Mouse (Mus musculus): ENCODE data around the gene Ints1. TPM values are rescaled to one million over a fixed set of nuclear protein-coding genes. Genes with fewer than 3 reads are reported as not detected.
A peak's percentile ranks its signal among the peaks of the same experiment; 100 is the strongest.

Ints1 gene
- polyA plus RNA-seq (2015; fragmentation: Nextera tagmentation; extraction: Ambion mirVana): 24.7 and 27.3 TPM in 2 replicates

DNA sequence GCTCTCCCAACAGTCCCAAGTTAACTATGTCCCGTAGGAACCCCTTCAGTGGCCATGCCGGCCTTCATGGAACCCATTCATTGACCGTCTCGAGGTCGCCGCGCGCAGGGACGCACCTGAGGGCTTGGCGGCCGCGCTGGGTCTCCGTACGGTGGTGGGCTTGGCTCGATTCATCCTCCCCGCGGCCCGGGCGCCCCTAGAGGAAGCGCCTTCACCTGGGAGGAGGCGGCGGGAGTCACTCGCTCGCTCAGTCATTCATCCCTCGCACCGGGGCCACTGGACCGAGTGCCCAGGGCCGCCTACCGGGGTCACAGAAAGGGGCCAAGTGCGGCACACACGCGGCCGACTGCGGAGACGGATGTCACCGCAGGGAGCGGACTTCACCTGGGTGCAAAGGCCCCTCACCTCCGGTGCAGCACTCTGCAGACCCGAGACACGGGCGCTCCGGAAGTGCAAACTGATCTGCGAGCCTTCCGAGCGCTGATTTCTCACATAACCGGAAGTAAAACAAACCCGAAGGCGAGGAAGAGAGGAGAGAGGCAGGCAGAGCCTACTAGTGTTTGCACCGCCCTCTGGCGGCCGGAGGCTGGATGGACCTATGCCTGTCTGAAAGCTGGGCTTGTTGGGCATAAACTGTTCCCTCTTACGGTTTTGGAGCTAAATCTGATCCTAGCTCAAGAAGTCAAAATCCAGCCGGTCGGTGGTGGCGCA, at the start of gene Ints1:
Gene Ints1 (minus strand): TSS at position 459 of the 711 bp plus-strand sequence.
- Histone ChIP-seq H3K4me1 (replicated peaks) (peaks cover 13% of the 10 kb centered on the region), H3K36me3 (peaks cover 37% of the 10 kb centered on the region), H3K4me3 (peak within 1 kb of the TSS; percentile 98), H3K9me3 (no peaks in the 10 kb centered on the region), H3K9ac (peak within 1 kb of the TSS; percentile 95), H3K27ac (peak within 1 kb of the TSS; percentile 76), H3K27me3 (no peaks in the 10 kb centered on the region), H3K4me2 (peak within 1 kb of the TSS; percentile 98)
- WGBS: under 1% methylated on average over 55 of the region's 55 CpGs
- peak; percentile 88 for ATAC-seq (ENCODE audit: low FRiP score)

DNA sequence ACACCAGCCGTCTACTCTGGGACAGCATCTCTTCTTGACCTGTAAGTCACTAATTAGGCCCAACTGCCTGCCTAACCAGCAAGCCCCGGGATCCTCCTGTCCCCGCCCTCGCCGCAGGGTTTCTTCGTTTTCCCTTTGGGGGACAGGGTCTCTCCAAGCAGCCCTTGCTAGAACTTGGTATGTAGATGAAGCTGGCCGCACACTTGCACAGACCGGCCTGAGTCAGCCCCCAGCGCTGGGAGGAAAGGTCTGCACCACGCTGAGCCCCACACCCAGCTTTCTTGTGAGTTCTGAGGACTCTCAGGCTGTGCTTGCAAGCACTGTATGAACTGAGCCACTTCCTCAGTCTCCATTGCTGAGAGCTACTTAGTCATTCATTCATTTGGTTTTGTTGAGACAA, 49.1 kb upstream of the Ints1 start:
- no peaks in the 10 kb centered on the region for H3K9me3 ChIP-seq
- peaks cover 31% of the 10 kb centered on the region for H3K36me3 ChIP-seq
- no peak for ATAC-seq (ENCODE audit: low FRiP score)
- no peak overlapping the region for H3K27ac ChIP-seq
- H3K27me3 ChIP-seq: no peaks in the 10 kb centered on the region
- H3K4me3 ChIP-seq: no peak overlapping the region
- WGBS: 92% methylated on average over 10 of the region's 10 CpGs
- peaks cover 21% of the 10 kb centered on the region for H3K4me1 ChIP-seq (replicated peaks)
- no peak overlapping the region for H3K9ac ChIP-seq
- no peak overlapping the region; the same call in 1 of the 2 replicates for H3K4me2 ChIP-seq

DNA sequence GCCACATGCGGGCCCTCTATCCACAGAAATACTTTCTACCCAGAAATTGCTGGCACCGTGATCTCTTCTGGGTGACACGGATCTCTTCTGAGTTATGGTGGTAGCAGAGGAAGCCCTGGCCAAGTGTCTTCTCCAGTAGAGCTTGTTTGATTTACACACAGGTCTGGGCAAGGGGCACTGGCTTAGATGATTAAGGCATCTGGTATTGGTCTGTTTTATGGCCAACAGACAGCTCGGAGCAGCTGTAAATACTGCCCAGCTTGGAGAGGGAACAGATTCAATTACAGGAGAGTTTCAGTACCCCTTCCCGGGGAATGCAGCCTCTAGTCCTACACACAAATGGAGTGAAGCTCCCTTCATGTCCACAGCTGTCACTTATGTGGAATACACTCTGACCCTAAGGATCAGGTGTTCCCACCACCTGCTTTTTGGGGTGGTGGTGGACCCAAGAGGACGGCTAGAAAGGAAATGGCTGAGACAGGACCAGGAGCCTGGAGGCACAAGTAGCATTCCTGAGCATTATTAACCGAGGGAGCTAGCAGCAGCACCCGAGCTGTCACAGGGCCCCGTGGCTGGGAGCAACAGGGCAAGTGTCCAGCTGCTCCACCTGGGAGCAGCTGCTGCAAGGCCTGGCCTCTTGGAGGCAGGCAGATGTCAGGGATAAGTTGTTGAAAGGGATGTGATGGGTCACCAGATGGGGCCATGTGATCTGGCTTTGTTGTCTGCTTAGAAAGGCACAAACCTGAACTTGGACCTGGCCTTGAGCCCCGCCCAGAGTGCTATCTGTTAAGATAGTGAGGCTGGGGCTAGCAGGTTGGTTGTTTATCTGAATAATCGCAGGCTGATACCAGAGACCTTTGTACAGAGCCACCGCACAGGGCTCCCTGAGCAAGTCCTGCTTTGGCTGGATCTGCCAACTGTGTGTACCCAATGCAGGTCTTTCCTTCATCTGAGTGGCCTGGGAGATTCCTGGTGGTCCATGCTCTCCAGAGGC, 46.3 kb upstream of the Ints1 start:
- no peak overlapping the region for H3K9ac ChIP-seq
- WGBS: 78% methylated on average over 12 of the region's 12 CpGs
- no peaks in the 10 kb centered on the region for H3K9me3 ChIP-seq
- peaks cover 21% of the 10 kb centered on the region for H3K4me1 ChIP-seq (replicated peaks)
- no peaks in the 10 kb centered on the region; the same call in 1 of the 2 replicates for H3K27me3 ChIP-seq
- H3K36me3 ChIP-seq: peaks cover 31% of the 10 kb centered on the region
- H3K4me3 ChIP-seq: no peak overlapping the region
- H3K27ac ChIP-seq: no peak overlapping the region
- no peak for ATAC-seq (ENCODE audit: low FRiP score)
- H3K4me2 ChIP-seq: no peak overlapping the region

DNA sequence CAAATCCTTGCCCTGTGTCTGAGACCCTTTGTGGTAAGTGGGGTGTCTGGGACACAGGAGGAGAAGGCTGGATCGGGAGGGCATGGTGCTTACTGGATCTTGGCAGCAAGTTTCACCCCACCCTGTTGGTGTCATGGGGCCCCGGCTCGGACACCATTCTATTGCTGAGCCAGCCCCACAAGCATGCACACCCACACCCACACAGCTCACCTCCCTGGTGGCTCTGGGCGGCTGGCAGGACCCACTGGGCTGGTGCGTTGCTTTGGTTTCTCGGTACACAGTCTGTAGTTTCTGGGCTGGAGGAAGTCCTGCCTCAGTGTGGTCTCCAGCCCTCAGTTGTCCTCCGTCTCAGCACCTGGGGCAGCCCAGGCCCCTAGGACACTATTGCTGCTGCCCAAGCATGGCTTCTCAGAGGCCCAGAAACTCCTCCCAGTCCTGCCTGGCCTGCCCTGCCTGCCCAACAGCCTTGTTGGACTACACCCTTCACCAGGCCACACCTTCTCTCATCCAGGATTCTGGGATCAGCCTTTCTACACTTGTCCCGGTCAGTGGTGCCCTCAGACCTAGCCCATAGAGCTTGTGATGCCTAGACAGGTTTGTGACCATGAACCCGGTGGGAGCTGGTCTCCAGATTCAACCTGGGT, 44.2 kb upstream of the Ints1 start, which contains the start of gene Tmem184a:
Gene Tmem184a (minus strand): TSS at position 380 of the 644 bp plus-strand sequence.
- Histone ChIP-seq H3K36me3 (peaks cover 31% of the 10 kb centered on the region), H3K4me2 (no peak within 1 kb of the TSS), H3K9ac (no peak within 1 kb of the TSS), H3K27ac (no peak within 1 kb of the TSS), H3K27me3 (peaks cover 9% of the 10 kb centered on the region), H3K9me3 (no peaks in the 10 kb centered on the region), H3K4me1 (replicated peaks) (peaks cover 6% of the 10 kb centered on the region), H3K4me3 (no peak within 1 kb of the TSS)
- no peak for ATAC-seq (ENCODE audit: low FRiP score)
- WGBS: 87% methylated on average over 9 of the region's 9 CpGs

DNA sequence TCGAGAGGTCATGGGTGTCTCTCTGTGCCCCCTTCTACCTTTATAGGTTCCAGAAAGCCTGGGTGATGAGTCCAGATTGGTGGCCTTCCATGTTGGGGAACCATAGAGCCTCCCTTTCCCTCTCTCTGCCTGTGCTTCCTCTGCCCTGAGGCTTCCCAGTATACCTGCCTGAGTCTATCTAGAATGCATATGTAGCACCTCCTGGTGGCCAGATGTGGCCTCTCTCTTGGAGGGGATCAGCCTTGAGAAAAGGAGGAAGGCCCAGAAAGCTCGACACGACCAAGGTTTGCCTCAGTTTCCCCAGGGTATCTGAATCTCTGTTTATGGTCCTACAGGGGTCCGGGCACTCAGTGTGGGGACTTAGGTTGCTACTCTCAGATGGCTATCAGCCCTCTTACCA, 43.3 kb upstream of the Ints1 start:
- Histone ChIP-seq H3K4me1 (replicated peaks) (peaks cover 7% of the 10 kb centered on the region; the same call in 1 of the 2 replicates), H3K27ac (no peak overlapping the region), H3K36me3 (peaks cover 25% of the 10 kb centered on the region), H3K9me3 (no peaks in the 10 kb centered on the region), H3K4me3 (no peak overlapping the region), H3K27me3 (peaks cover 17% of the 10 kb centered on the region), H3K9ac (no peak overlapping the region), H3K4me2 (no peak overlapping the region)
- 58% methylated on average over 4 of the region's 4 CpGs for WGBS
- ATAC-seq (ENCODE audit: low FRiP score): no peak

DNA sequence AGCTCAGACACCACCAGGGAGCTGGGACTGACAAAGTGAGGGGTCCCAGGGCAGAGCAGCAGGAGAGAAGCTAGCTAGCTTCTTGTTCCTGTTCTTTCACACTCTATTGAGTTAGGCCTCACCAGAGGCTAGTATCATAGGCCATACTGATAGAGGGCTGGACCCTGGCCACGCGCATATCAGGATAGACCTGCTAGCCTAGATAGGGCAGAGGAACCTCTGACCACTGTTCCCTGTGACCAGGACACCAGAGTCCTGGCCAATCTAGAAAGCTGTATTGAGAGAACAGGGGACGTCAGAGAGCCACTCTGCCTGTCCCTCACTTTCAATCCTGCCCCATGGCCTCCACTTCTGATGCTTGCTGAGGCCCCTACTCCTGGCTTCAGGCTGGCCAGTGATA, 42.6 kb upstream of the Ints1 start:
- no peak overlapping the region for H3K4me2 ChIP-seq
- WGBS: 76% methylated on average over 3 of the region's 3 CpGs
- no peak overlapping the region for H3K4me3 ChIP-seq
- H3K27ac ChIP-seq: no peak overlapping the region
- peaks cover 18% of the 10 kb centered on the region for H3K36me3 ChIP-seq
- ATAC-seq (ENCODE audit: low FRiP score): no peak
- no peaks in the 10 kb centered on the region for H3K9me3 ChIP-seq
- H3K9ac ChIP-seq: no peak overlapping the region
- 0 out of 2 replicates have a peak, but pooled peaks cover 4% of the 10 kb centered on the region for H3K4me1 ChIP-seq (replicated peaks)
- H3K27me3 ChIP-seq: peaks cover 24% of the 10 kb centered on the region

DNA sequence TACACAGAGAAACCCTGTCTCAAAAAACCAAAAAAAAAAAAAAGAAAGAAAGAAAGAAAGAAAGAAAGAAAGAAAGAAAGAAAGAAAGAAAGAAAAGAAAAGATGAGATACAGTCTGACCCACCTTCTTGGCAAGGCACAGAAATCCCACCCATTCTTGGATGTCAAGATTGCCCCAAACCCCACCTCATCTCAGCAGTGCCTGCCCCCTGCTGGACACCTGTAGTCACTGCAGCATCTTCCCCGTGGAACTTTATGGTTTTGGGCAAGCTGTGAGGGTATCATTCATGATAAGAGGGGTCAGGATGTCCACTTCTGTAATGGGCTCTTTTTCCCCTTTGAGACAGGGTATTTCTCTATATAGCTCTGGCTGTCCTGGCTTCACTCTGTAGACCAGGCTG, 41.8 kb upstream of the Ints1 start:
- ATAC-seq (ENCODE audit: low FRiP score): no peak
- H3K9ac ChIP-seq: no peak overlapping the region
- H3K4me1 ChIP-seq (replicated peaks): 0 out of 2 replicates have a peak, but pooled peaks cover 4% of the 10 kb centered on the region
- WGBS: 5% methylated on average over 1 of the region's 1 CpGs
- H3K9me3 ChIP-seq: no peaks in the 10 kb centered on the region
- H3K27me3 ChIP-seq: peaks cover 32% of the 10 kb centered on the region
- H3K27ac ChIP-seq: no peak overlapping the region
- H3K36me3 ChIP-seq: peaks cover 10% of the 10 kb centered on the region
- no peak overlapping the region for H3K4me3 ChIP-seq
- no peak overlapping the region for H3K4me2 ChIP-seq

DNA sequence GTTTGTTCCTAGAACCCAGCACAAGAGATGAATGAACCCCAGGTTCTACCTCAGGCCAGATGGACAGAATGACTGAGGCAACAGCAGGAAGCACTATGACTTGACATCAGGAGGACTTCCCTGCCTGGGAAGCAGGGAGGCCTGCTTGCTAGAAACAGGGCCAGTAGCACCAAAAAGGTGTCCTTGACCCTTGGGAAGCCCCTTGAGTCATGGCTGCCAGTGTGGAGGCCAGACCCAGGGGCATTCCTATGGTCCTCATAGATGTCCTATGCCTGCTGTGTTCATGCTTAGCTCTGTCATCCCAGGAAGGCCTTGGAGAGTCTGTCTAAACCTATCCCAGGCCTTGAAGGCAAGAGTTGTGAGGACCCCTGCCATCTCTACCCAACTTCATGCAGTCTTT, 41.0 kb upstream of the Ints1 start:
- H3K4me1 ChIP-seq (replicated peaks): 0 out of 2 replicates have a peak, but pooled peaks cover 4% of the 10 kb centered on the region
- H3K4me3 ChIP-seq: no peak overlapping the region
- H3K27me3 ChIP-seq: peaks cover 41% of the 10 kb centered on the region
- no peaks in the 10 kb centered on the region for H3K9me3 ChIP-seq
- H3K9ac ChIP-seq: no peak overlapping the region
- no peak overlapping the region for H3K27ac ChIP-seq
- no peak for ATAC-seq (ENCODE audit: low FRiP score)
- no peak overlapping the region for H3K4me2 ChIP-seq
- H3K36me3 ChIP-seq: peaks cover 2% of the 10 kb centered on the region

DNA sequence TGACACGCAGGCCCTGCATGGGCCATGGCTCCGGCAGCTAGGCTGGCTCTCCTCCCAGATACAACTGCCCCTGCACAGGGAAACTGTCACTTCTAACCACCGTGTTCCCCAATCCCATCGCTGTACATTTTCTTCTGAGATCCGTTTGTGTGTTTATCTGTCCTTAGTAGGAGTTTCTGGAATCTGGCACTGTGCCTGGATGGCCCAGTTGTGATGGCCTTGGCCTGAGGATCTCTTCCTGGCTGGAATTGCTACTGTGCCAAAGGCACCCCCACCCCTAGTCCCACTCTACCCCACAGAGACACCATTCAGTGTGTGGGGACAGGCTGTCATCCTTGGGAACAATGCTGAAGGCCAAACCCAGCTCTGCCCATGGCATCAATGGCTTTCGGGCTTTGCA, 40.5 kb upstream of the Ints1 start:
- Histone ChIP-seq H3K36me3 (no peaks in the 10 kb centered on the region; the same call in 1 of the 2 replicates), H3K4me2 (no peak overlapping the region), H3K9me3 (no peaks in the 10 kb centered on the region), H3K27me3 (peaks cover 42% of the 10 kb centered on the region), H3K4me1 (replicated peaks) (0 out of 2 replicates have a peak, but pooled peaks cover 4% of the 10 kb centered on the region), H3K9ac (no peak overlapping the region), H3K4me3 (no peak overlapping the region), H3K27ac (no peak overlapping the region)
- WGBS: 77% methylated on average over 6 of the region's 6 CpGs
- no peak for ATAC-seq (ENCODE audit: low FRiP score)

DNA sequence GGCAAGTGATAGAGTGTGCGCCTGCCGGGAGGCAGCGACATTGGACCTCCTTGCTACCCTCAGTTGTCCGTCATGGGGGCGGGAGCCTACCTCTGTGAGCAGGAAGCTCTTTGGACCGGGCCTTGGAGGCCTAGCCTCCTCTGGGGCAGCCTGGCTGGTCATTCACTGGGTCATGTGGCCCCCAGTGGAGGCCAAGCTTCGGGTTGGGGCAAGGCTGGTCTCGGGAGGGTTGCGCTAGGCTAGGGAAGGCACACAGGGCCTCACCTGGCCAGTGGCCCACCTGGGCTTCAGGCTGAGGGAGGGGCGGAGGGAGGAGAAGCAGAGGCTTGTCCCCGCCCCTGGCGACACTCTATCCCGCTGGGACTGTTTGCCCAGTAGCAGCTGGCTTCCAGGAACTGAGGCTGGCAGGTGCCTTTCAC, 38.5 kb upstream of the Ints1 start:
- H3K4me2 ChIP-seq: no peak overlapping the region
- H3K4me3 ChIP-seq: no peak overlapping the region
- H3K4me1 ChIP-seq (replicated peaks): 0 out of 2 replicates have a peak, but pooled peaks cover 4% of the 10 kb centered on the region
- no peak for ATAC-seq (ENCODE audit: low FRiP score)
- 6% methylated on average over 13 of the region's 13 CpGs for WGBS
- no peak overlapping the region for H3K27ac ChIP-seq
- H3K9ac ChIP-seq: no peak overlapping the region
- H3K36me3 ChIP-seq: no peaks in the 10 kb centered on the region
- H3K27me3 ChIP-seq: peaks cover 46% of the 10 kb centered on the region
- H3K9me3 ChIP-seq: no peaks in the 10 kb centered on the region

DNA sequence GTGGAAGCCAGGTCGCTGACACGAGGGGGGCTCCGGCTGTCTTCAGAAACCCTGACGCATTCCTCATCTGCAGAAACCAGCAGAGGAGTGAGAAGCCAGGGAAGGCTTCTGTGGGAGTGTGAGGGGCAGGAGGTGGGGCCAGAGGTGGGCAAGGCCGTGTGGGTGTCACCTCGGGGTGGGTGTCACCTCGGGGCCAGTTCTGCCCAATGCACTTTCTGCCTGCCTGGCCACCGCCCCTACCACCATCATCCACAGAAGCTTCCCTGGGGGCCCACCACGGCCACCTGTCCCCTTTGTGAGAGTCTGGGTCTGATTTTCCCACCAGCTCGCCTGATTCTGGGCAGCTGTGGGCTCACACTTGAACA, 37.6 kb upstream of the Ints1 start:
- no peak overlapping the region for H3K4me2 ChIP-seq
- 50% methylated on average over 10 of the region's 10 CpGs for WGBS
- no peak overlapping the region for H3K9ac ChIP-seq
- no peak for ATAC-seq (ENCODE audit: low FRiP score)
- H3K9me3 ChIP-seq: no peaks in the 10 kb centered on the region
- peaks cover 47% of the 10 kb centered on the region for H3K27me3 ChIP-seq
- H3K27ac ChIP-seq: no peak overlapping the region
- H3K4me1 ChIP-seq (replicated peaks): 0 out of 2 replicates have a peak, but pooled peaks cover 4% of the 10 kb centered on the region
- H3K36me3 ChIP-seq: no peaks in the 10 kb centered on the region
- H3K4me3 ChIP-seq: no peak overlapping the region
